Mouse (Mus musculus) urinary bladder, postnatal 10 days (tissue): ENCODE data around the gene Prkaa1.
"Not testable (repeated sequence)": the region's sequence is repeated elsewhere in the genome, so short reads cannot be mapped to it uniquely, and the experiment has no call there.

ENCODE experiments used
- DNase-seq: peaks from one replicate; pipeline ENCODE4 v3.0.0; 2022; ENCODE audit warnings: low spot score

The Prkaa1 gene

DNA sequence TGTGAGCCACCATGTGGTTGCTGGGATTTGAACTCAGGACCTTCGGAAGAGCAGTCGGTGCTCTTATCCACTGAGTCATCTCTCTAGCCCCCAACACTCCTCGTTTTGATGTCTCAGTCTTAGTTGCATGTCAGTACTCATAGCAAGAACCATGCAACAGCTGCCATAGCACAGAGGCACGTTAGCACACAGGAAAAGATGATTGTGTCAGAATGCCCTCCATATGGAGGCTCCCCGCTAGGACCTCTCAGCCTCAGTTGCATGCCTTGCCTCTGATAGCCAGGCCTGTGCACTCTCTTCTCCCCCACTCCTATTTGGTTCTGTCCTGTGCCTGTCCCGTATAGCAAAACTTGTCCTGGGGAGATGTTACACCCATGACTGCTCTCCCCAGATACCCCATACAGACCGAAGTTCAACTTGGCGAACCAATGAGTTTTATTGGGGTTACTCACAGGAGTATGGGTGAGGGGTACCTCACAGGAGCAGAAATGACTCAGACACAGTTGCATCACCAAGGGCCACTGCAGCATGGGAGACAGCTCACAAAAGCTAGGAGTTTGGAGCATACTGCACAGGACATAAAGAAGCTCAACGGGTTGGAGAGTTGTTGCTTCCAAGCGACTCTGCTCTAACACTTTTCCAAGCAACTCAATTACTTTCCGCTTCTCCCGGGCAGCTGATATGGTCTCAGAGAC lies 14.4 kb upstream of the Prkaa1 start:
- no peak for DNase-seq

DNA sequence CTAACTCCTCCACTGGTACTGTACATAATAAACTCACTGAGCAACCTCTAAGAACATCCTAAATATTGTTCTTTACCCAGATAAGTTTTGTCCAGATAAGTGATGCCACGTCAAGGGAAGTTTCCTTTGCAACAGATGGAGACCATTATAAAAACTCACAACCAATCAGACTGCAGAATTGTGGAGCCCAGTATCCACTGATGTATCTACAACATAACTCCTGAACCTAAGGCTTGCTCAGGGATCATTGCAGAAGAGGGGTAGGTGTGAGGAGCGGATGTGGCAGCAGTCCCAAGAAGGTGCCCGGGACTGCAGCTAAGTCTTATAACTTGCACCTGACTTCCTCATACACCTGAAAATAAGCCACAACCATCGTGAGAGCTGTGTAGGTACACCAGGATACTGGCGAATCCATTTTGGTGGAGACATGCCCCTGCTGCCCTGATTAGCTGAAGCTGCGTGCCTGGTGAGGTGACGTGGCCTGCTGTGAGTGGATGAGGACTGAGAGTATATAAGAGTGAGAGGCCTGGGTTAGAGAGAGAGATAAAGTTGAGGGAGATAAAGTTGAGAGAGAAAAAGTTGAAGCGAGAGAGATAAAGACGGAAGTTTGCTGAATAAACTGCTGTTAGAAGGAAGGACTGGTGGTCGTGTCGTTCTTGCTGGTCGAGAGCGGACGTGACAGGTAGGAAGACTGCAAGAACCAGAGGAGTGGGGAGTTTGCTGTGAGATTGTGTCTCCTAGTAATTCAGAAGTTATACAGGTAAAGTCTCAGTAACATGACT lies 12.6 kb upstream of the Prkaa1 start:
- not testable (repeated sequence) for DNase-seq

DNA sequence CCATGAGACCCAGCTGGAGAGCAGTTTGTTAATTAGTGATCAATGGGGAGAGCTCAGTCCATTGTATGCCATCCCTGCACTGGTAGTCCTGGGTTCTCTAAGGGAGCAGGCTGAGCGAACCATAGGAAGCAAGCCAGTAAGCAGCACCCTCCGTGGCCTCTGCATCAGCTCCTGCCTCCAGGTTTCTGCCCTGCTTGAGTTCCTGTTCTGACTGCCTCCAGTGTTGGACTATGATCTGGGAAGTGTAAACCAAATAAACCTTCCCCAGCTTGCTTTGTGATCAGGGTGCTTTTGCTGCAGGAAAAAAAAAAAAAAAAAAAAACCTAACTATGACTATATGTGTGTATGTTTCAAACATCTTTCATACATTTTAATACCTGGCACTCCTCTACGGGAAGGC lies 10.4 kb upstream of the Prkaa1 start:
- no peak for DNase-seq

DNA sequence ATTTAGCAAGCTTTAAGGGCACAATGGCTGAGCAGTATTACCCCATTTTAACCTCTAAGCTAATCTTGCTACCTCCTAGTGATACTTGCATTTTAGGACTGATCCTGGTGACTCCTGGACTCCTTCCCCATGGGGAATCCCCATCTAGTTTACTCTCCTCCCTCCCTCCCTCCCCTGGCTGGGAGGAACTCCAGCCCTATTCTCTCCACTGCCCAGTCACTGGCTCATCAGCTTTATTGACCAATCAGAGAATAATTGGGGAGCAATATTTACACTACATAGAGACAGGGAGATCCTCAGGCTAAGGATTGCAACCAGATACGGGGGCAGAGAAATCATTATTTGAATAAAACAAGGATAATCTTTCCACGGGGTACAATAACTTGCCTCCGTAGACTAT lies 9.5 kb upstream of the Prkaa1 start:
- DNase-seq, result no peak

DNA sequence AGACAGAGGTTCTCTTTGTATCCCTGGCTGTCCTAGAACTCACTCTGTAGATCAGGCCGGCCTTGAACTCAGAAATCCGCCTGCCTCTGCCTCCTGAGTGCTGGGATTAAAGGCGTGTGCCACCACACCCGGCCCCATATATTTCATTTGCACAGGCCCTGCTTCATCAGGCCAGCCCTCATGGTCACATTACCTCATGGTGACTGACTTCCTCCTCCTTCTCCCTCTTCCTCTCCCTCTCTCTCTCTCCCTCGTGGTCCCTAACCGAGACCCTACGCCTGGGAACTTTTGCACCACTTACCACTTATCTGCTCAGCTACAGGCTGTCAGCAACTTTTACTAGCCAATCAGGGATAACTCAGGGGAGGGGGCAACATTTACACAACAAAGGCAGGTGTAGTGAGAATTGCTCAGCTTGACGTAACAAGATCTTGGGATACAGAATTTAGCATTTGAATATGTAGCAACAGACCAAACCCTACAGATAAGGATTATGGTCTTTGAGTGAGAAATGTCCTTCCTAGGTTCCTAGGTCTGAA lies 8.6 kb upstream of the Prkaa1 start:
- DNase-seq, result no peak

DNA sequence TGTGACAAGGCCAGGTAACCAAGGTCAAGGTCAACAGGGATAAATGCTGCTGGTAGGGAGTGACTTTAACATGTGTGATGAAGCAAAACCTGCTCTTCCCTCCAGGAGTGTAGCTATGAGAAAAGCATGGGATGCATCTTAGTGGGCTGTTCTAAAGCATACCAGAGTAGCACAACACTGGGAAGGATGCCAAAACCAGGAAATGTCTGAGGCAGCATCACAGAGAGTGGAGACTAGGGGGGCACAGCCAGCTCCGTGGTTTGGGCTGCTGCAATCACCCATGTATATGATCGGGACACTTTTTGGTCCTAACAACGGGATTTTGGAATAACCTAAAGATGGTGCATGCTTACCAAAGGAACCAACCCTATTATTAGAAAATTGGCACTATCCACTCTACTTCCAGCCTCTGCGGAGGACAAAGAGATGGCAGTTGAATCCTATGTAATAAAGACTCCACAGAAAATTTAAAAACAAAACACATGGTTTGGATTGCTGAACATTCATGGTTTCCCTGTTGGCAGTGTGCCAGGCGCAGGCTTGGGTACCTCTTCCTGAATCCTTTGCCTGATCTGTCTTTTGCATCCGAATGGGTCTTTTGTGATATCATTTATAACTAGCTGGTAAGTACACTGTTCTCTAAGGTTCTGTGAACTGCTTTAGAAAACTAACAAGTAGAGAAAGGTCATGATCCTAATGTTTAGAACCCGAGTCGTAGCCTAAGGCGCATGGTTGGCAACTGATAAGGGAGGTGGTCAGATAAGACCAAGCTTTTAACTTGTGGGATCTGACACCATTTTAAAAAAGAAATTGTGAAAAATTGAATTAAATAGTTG lies 5.4 kb upstream of the Prkaa1 start:
- DNase-seq, result no peak

DNA sequence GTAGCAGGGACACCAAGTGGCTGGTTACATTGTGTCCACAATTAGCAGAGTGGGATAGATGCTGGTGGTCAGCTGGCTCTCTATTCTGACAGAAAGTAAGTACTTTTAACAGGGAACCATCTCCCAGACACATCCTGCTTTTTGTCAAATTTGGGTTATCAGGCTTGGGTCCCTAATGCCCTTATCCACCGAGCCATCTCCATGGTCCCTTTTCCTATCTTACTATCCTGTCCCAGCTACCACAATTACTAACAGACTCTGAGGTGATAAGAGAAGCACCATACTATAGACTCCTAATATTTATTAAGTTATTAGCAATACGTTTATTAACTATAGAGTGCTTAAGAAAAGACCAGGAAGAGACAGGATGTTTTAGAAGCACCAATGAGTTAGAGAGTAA lies 4.3 kb upstream of the Prkaa1 start:
- DNase-seq, result no peak

DNA sequence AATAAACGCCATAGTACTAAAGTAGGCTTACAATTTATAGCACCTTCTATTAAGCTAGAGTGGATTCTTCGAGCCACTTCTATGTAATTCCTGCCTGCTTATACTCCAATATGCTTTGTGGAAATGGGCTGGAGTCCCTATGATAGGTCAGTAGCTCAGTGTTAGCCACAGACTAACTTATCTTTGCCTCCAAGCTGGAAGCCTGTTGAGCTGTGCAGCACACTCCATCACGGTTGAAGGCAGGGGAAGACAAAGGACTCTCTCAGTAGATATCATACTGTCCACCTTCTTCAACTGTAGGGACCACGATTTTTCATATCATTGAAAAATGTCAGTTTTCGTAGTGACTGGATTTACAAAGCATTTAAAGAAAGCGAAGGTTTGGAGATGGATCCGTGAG lies 3.8 kb upstream of the Prkaa1 start:
- no peak for DNase-seq

DNA sequence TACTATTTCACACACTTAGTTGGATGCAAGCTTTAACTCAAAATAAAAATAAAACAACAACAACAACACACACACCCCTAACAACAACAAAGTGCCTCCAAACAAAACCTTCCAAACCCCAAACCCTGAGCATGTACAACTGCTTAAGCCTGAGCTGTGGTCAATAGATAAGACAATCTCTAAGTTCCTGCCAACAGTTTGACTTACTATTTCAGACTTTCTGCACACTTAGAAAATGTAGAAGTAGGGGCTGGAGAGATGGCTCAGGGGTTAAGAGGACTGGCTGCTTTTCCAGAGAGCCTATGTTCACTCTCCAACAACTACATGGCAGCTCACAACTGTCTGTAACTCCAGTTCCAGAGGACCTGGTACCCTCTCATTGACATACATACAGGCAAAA lies 3.3 kb upstream of the Prkaa1 start:
- DNase-seq, result no peak

DNA sequence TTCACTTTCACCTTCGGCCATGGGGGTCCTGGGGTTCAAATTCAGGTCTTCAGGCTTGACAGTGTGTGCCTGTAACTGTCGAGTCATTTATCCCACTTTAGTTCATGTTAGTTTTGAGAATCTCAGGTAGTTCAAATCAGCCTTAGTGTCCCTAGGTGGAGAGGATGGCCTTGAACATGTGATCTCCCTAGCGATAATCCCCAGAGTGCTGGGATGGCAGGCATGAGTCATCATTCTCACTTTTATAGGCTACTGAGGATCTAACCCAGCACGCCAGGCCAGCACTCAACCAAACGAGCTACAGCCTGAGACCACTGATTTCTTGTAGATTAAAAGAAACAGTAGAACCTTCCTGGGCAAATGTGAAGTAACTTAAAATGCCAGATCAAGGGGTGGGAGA lies 1.6 kb upstream of the Prkaa1 start:
- DNase-seq, result no peak

DNA sequence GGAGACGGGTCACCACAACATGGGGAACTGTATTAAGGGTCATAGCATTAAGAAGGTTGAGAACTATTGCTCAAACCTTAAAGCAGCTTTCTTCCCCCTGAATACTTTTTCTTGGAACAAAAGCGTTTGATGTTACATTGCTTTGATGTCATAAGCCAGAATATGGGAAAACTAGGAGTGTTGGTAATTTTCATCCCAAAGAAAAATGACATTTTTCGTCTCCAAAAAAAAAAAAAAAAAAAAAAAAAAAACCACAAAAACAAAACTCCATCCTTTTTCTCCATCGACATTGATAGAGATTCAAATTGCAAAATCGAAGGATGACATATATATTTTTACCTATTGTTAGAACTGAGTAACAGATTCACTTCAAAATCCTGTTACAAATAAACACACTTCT lies 947 bp upstream of the Prkaa1 start:
- no peak for DNase-seq

DNA sequence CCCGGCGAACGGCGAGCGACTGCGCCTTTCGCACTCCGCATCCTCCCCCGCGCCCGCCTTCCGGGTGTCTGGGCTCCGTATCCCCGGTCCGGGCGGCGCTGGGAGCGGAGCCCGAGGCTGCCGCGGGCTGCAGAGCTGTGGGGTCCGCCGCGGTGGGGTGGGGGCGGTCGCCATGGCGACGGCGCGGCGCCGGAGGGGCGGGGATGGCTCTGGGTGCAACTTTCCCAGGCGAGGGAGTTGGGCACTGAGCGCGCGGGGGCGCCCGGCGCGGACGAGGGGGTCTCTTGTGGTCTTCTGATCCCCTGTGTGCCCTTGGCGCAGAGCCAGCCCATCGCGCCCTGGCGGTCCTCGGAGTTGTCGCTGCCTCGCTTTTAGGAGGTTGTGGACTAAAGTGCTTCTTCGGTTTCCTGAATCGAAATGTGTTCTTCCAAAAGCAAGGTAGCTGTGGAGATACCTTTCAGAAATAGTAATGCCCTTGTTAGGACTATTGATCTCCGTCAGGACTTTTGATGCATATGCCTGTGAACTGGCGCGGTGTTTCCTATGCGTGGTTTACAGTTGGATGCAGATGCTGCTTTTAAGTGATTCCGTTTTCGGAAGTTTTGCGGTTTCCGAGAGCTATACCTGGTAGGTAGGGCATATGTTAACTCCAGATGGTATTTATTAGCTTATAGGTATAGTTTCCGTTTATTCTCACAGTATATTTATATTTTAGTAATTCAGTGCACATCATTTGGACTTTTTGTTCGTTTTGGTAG lies 539 bp downstream of the Prkaa1 start:
- DNase-seq, result peak; percentile 32

DNA sequence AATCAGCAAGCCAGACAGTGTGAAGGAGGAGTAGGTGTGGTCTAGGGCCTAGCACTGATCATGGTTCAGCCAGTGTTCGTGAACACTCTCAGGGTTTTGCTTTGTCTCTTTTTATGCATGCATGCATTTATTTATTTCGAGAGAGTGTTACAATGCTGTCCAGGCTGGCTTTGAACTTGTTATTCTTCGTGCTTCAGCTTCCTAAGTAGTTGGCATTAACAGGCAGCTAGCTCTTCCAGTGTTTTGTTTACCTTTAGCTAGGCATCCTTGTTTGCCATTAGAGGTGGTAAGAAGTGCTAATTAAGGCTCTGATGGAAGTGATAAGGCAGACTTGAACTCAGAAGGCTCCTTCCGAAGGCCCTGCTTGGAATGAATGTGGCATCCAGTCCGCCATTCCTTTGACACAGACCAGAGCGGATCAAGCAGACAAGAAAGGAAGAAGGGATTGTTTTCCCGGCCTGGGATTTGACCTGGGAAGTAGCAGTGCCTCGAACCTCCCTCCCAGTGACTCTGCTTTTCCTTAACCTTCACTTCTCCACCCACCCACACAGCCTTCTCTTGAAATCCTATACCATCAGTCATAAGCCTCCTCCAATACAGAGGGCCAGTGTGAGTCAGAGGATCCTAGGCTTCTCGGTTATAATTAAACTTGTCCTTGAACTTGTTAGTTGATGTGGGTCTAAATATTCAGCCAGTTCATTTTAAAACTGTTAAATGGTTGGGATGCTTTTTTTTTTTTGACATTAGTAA lies 1.7 kb downstream of the Prkaa1 start:
- no peak for DNase-seq

DNA sequence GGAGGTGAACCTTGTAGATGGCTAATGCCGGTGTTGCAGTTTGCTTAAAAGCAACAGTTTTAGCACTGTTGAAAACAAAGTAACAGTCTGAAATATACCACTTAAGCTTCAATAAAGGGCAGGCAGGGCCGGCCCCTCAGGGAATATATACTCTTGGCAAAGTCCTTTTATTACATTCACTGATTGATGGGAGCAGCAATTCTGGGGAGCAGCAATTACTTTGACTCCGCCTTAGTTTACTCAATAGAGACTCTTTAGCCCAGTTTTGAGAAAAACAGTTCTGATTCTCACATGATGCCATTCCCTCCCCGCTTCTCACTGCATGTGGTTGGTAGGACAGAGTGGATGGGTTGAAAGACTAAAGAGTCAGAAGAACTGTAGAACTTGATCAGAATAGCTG lies 5.5 kb downstream of the Prkaa1 start:
- DNase-seq, result no peak

DNA sequence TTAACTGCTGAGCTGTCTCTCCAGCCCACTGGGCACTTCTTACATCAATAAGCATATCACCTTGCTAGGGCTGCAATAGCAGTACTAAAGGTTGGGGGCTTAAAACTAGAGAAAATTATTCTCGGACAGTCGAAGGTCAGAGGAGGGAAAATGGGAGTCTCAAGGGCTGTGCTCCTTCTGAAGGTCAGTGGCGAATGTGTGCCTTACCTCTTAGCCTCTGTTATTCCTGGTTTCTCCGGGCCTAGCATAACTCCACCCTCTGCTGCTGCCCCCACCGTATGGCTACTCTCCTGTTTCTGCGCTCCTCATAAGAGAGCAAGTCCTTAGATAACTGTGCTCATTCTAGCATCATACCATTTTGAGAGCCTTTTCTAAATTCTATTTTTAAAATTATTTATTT lies 8.5 kb downstream of the Prkaa1 start:
- DNase-seq, result no peak

DNA sequence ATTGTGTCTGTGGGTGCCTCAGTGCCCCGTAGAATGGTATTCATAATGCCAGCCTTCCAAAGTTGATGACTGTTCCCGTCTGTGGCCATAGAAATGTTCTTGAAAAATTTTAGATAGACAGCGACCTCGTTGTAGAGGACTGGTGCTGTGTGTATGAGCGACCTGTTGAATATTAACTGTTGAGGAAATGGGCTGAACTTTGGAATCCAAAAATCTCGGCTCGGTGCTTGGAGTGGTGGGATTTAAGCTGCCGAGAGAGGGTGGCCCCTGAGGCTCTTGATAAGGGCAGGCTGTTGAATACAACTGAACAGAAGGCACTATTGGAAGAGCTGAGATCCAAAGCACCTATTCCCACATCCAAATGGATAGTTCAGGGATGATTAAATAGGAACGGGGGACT lies 11.0 kb downstream of the Prkaa1 start:
- no peak for DNase-seq

DNA sequence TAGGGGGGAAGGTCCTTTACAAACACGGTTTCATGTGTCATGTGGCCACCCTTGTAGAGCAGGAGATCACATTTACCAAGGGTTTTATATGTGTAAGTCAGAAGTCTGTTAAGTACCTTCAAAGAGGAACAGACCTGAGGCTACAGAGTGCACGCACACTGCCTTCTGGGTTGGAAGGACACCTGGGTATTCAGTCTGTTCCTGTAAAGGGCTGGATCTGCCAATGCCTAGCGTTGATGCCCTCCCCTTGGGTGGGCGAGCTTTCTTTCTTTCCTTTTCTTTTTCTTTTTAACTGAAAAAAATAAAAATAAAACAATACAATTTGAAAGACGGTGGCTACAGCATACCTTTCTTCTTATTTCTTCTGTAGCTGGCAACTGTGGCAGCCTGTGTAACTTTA lies 11.4 kb downstream of the Prkaa1 start:
- DNase-seq, result no peak

DNA sequence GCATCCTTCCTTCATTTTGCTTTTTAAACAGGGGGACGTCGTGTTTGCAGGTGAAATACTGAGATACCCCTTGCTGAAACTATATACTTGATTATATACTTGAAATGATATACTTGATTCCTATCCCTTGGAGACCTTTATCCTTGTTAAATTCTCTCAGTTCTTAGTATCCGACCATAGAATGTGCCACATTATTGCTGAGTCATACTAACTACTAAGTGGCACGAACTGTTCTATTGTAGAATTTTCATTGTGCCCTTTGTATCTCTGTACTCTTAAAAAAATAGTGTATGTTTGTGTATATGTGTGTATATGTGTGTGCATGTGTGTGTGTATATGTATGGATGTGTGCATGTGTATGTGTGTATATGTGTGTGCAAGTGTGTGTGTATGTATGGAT lies 12.7 kb downstream of the Prkaa1 start:
- no peak for DNase-seq

DNA sequence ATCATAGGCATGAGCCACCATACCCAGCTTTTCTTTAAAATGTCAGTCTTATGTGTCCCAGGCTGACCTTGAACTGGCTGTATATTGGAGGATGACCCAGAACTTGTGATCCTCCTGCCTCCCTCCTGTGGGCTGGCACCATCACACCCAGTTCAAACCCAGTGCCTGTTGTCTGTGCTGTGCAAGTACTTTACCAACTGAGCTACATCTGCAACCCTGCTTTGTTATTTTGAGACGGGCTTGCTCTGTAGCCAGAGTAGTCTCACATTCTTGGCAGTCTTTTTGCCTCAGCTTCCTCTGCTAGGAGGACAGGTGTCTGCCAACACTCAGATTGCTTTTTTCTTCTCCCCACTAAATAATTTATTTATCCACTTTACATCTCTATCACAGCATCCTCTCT lies 13.7 kb downstream of the Prkaa1 start:
- DNase-seq, result no peak

DNA sequence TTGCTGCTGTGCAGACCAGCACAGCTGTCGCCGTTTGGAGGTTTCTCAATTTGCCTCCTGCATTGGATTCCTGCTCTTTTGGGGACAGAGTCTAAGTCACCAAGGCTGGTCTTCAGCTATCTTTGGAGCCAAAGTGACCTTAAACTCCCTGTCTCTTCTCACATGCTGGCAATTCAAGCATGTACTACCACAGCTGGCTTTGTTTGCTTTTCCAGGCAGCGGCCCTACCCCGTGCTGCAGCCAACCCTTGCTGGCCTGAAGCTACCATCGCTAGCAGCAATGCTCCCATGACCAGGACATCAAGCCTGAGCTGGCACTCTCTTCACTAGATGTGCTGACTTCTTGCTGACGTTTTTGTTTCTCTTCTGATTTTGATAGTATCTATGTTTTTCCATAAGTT lies 15.2 kb downstream of the Prkaa1 start:
- no peak for DNase-seq

DNA sequence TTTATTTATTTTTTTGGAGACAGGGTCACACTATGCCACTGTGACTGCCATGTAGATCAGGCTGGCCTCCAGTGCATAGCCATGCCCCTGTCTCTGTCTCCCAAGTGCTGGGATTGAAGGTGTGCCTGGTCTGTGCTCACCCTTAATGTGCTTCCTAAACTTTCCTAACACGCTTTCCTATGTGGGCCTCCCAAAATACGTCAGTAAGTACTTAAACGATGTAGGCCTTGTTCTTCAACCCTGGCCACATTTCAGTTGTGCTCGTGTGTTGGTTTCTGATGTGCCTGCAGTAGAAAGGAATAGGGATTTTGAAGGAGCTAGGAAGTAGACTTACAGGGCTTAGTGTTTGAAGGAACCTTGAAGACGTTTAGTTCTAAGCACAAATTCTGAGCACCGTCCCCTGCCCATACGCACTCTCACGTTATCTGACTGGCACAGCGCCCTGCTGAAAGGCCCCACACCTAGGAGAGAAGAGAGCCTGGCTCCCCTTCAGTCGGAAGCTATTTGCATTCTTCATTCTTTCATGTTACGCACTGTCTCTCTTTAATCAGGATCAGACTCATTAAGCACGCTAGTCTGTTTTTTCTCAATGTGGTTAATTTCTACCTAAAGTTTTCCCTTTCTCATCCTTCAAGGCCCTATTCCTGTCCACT lies 21.6 kb downstream of the Prkaa1 start:
- no peak for DNase-seq
